Mouse (Mus musculus): ENCODE measurements around the gene Orc3.

Orc3 gene

GRCm38 (mm10) chr4:34614630-34615094, at the start of gene Orc3, which contains the start of gene Rars2:
TSS of gene Orc3 (minus strand) at chr4:34614944.
TSS of gene Rars2 (plus strand) at chr4:34614957.
- in situ Hi-C loops (cut with MboI) = no loop called here

- in situ Hi-C loops (cut with MboI) = no loop called here
These were observed 47.2 kb upstream of the Orc3 start for GRCm38 (mm10) chr4:34661927-34662326.

GRCm38 (mm10) chr4:34661514-34661913, 46.8 kb upstream of the Orc3 start:
- in situ Hi-C loops (cut with MboI) = no loop called here

- in situ Hi-C loops (cut with MboI) = no loop called here
These were observed 44.3 kb upstream of the Orc3 start for GRCm38 (mm10) chr4:34659012-34659411.

GRCm38 (mm10) chr4:34656101-34656500, 41.4 kb upstream of the Orc3 start:
- in situ Hi-C loops (cut with MboI) = no loop called here

- in situ Hi-C loops (cut with MboI) = no loop called here
These were observed 38.4 kb upstream of the Orc3 start for GRCm38 (mm10) chr4:34653179-34653578.

GRCm38 (mm10) chr4:34644779-34645178, 30.0 kb upstream of the Orc3 start:
- in situ Hi-C loops (cut with MboI) = no loop called here

GRCm38 (mm10) chr4:34640731-34641130, 26.0 kb upstream of the Orc3 start:
- in situ Hi-C loops (cut with MboI) = no loop called here

GRCm38 (mm10) chr4:34639745-34640364, 25.1 kb upstream of the Orc3 start:
- in situ Hi-C loops (cut with MboI) = no loop called here

GRCm38 (mm10) chr4:34637851-34638250, 23.1 kb upstream of the Orc3 start:
- in situ Hi-C loops (cut with MboI) = no loop called here

GRCm38 (mm10) chr4:34637386-34637785, 22.6 kb upstream of the Orc3 start:
- in situ Hi-C loops (cut with MboI) = no loop called here

GRCm38 (mm10) chr4:34636036-34636435, 21.3 kb upstream of the Orc3 start:
- in situ Hi-C loops (cut with MboI) = no loop called here

GRCm38 (mm10) chr4:34634129-34634528, 19.4 kb upstream of the Orc3 start:
- in situ Hi-C loops (cut with MboI) = no loop called here

- in situ Hi-C loops (cut with MboI) = no loop called here
These were observed 15.2 kb upstream of the Orc3 start for GRCm38 (mm10) chr4:34629956-34630355.

- in situ Hi-C loops (cut with MboI) = no loop called here
These were observed 11.7 kb upstream of the Orc3 start for GRCm38 (mm10) chr4:34626401-34626800.

GRCm38 (mm10) chr4:34625556-34625955, 10.8 kb upstream of the Orc3 start:
- in situ Hi-C loops (cut with MboI) = no loop called here

GRCm38 (mm10) chr4:34616146-34616545, 1.4 kb upstream of the Orc3 start:
- in situ Hi-C loops (cut with MboI) = no loop called here

- in situ Hi-C loops (cut with MboI) = no loop called here
These were observed 559 bp upstream of the Orc3 start for GRCm38 (mm10) chr4:34615303-34615702.

GRCm38 (mm10) chr4:34613571-34614145, 1.1 kb downstream of the Orc3 start:
- in situ Hi-C loops (cut with MboI) = no loop called here

GRCm38 (mm10) chr4:34606658-34607057, 8.1 kb downstream of the Orc3 start:
- in situ Hi-C loops (cut with MboI) = no loop called here

GRCm38 (mm10) chr4:34603123-34603522, 11.6 kb downstream of the Orc3 start:
- in situ Hi-C loops (cut with MboI) = no loop called here

- in situ Hi-C loops (cut with MboI) = no loop called here
These were observed 29.7 kb downstream of the Orc3 start for GRCm38 (mm10) chr4:34584871-34585607.

- in situ Hi-C loops (cut with MboI) = no loop called here
These were observed 31.3 kb downstream of the Orc3 start for GRCm38 (mm10) chr4:34583427-34583826.

All from mature B cell (primary cell).